19 mouse cellular contexts compared by ENCODE assay signal in genomic region chr19:37020531-37020930, GRCm38 (mm10).
DNase-seq lines count a peak whose midpoint lies in the region; ATAC-seq lines count a peak whose summit lies in the region.
"Had no signal": no experiment of that assay in that cellular context is flagged by ENCODE, and none has a peak within 500 bp of the region (broad histone marks: within the 10 kb centered on the region; RNA-seq: fewer than 3 reads in every experiment).

No protein-coding gene starts in this region.

- no peaks in the 10 kb centered on the region for H3K27me3 ChIP-seq in heart, embryonic 13.5 days (replicated peaks)
- H3K27me3 ChIP-seq in heart, embryonic 11.5 days (ENCODE audit: control insufficient read depth, insufficient read depth, low read length) = no peaks in the 10 kb centered on the region
- H3K27me3 ChIP-seq in neural tube, embryonic 13.5 days = no peaks in the 10 kb centered on the region
- no peaks in the 10 kb centered on the region for H3K27me3 ChIP-seq in neural tube, embryonic 14.5 days (ENCODE audit: control insufficient read depth, insufficient read depth, low read length)
- H3K27me3 ChIP-seq: embryonic facial prominence, embryonic 15.5 days; forebrain, embryonic 13.5 days; liver, embryonic 12.5 days; lung, embryonic 15.5 days had no signal

- H3K4me3 ChIP-seq in heart, embryonic 13.5 days = no peak overlapping the region
- no peak overlapping the region for H3K4me3 ChIP-seq in heart, embryonic 11.5 days (ENCODE audit: low read depth, low read length)
- H3K4me3 ChIP-seq in neural tube, embryonic 13.5 days = no peak overlapping the region
- no peak overlapping the region for H3K4me3 ChIP-seq in neural tube, embryonic 14.5 days (ENCODE audit: low read depth, low read length)
- H3K4me3 ChIP-seq: embryonic facial prominence, embryonic 15.5 days; forebrain, embryonic 13.5 days; left cerebral cortex, adult 2 months; liver, embryonic 12.5 days; lung, embryonic 15.5 days had no signal

- no peak overlapping the region for H3K4me2 ChIP-seq in heart, embryonic 13.5 days
- no peak overlapping the region for H3K4me2 ChIP-seq in heart, embryonic 11.5 days
- H3K4me2 ChIP-seq in neural tube, embryonic 13.5 days = no peak overlapping the region
- no peak overlapping the region for H3K4me2 ChIP-seq in neural tube, embryonic 14.5 days (ENCODE audit: low read depth, low read length)
- H3K4me2 ChIP-seq: embryonic facial prominence, embryonic 15.5 days; forebrain, embryonic 13.5 days; liver, embryonic 12.5 days; lung, embryonic 15.5 days had no signal

- H3K9me3 ChIP-seq in heart, embryonic 13.5 days = 0 out of 2 replicates have a peak, but pooled peaks cover 13% of the 10 kb centered on the region
- 0 out of 2 replicates have a peak, but pooled peaks cover 2% of the 10 kb centered on the region for H3K9me3 ChIP-seq in heart, embryonic 11.5 days (replicated peaks; ENCODE audit: control insufficient read depth, low read length)
- H3K9me3 ChIP-seq in neural tube, embryonic 13.5 days = peaks cover 6% of the 10 kb centered on the region; the same call in 1 of the 2 replicates
- H3K9me3 ChIP-seq in neural tube, embryonic 14.5 days (ENCODE audit: control insufficient read depth, low read length) = no peaks in the 10 kb centered on the region
- H3K9me3 ChIP-seq: embryonic facial prominence, embryonic 15.5 days; forebrain, embryonic 13.5 days; liver, embryonic 12.5 days; lung, embryonic 15.5 days had no signal

- WGBS in heart, embryonic 13.5 days = 50% methylated on average over 5 of the region's 5 CpGs
- 57% methylated on average over 5 of the region's 5 CpGs for WGBS in heart, embryonic 11.5 days (ENCODE audit: insufficient replicate concordance)
- WGBS in neural tube, embryonic 13.5 days = 61% methylated on average over 5 of the region's 5 CpGs
- WGBS in neural tube, embryonic 14.5 days = 46% methylated on average over 5 of the region's 5 CpGs

- no peak for ATAC-seq in heart, embryonic 13.5 days (ENCODE audit: extremely low read depth, insufficient number of reproducible peaks, low FRiP score, low TSS enrichment)
- no peak for ATAC-seq in heart, embryonic 11.5 days (replicated peaks; ENCODE audit: insufficient number of reproducible peaks, low FRiP score, low TSS enrichment)
- peak; percentile 12; the same call in 1 of the 2 replicates for ATAC-seq in neural tube, embryonic 13.5 days (ENCODE audit: low read depth)
- peak; percentile 23; the same call in 1 of the 2 replicates for ATAC-seq in neural tube, embryonic 14.5 days (ENCODE audit: low read depth)
- ATAC-seq: forebrain, embryonic 13.5 days; liver, embryonic 12.5 days had no signal

- DNase-seq in neural tube, embryonic 10.5 days (ENCODE audit: extremely low spot score, low spot score) = no peak
- no peak for DNase-seq in layer of hippocampus, adult 11-12 months (ENCODE audit: low spot score)
- no peak for DNase-seq in right cerebral cortex, postnatal 10 days (ENCODE audit: low spot score in 2 of 2)
- DNase-seq: adrenal gland, postnatal 36 days; cerebellum, adult 9-10 months; embryo, embryonic 11 days; kidney, adult 18-20 months; kidney, postnatal 14 days; thymus, adult 18-20 months had no signal

- peaks cover 30% of the 10 kb centered on the region for H3K4me1 ChIP-seq in heart, embryonic 13.5 days
- peaks cover 4% of the 10 kb centered on the region; the same call in 1 of the 2 replicates for H3K4me1 ChIP-seq in heart, embryonic 11.5 days (ENCODE audit: control insufficient read depth, insufficient read depth, low read length)
- peaks cover 11% of the 10 kb centered on the region; the same call in 1 of the 2 replicates for H3K4me1 ChIP-seq in neural tube, embryonic 13.5 days (replicated peaks)
- no peaks in the 10 kb centered on the region for H3K4me1 ChIP-seq in neural tube, embryonic 14.5 days (ENCODE audit: control insufficient read depth, insufficient read depth, low read length)

- H3K36me3 ChIP-seq in heart, embryonic 13.5 days = peaks cover 18% of the 10 kb centered on the region
- H3K36me3 ChIP-seq in heart, embryonic 11.5 days (ENCODE audit: control insufficient read depth, insufficient read depth, low read length) = no peaks in the 10 kb centered on the region
- H3K36me3 ChIP-seq in neural tube, embryonic 13.5 days = 0 out of 2 replicates have a peak, but pooled peaks cover 7% of the 10 kb centered on the region
- H3K36me3 ChIP-seq in neural tube, embryonic 14.5 days (ENCODE audit: control insufficient read depth, insufficient read depth, low read length) = no peaks in the 10 kb centered on the region
- H3K36me3 ChIP-seq: embryonic facial prominence, embryonic 15.5 days; liver, embryonic 12.5 days; lung, embryonic 15.5 days had no signal

- H3K27ac ChIP-seq in heart, embryonic 13.5 days (replicated peaks) = peak overlapping the region; percentile 62; the same call in 1 of the 2 replicates
- H3K27ac ChIP-seq in heart, embryonic 11.5 days (ENCODE audit: low read depth, low read length) = no peak overlapping the region
- H3K27ac ChIP-seq in neural tube, embryonic 13.5 days (replicated peaks) = peak overlapping the region; percentile 52
- no peak overlapping the region for H3K27ac ChIP-seq in neural tube, embryonic 14.5 days (ENCODE audit: low read depth, low read length)
- H3K27ac ChIP-seq: embryonic facial prominence, embryonic 15.5 days; forebrain, embryonic 13.5 days; left cerebral cortex, adult 2 months; liver, embryonic 12.5 days; lung, embryonic 15.5 days; macrophage had no signal

- no peak overlapping the region for H3K9ac ChIP-seq in heart, embryonic 13.5 days
- no peak overlapping the region for H3K9ac ChIP-seq in heart, embryonic 11.5 days (ENCODE audit: low read depth, low read length)
- no peak overlapping the region for H3K9ac ChIP-seq in neural tube, embryonic 13.5 days
- H3K9ac ChIP-seq in neural tube, embryonic 14.5 days (replicated peaks; ENCODE audit: low read depth, low read length) = no peak overlapping the region
- H3K9ac ChIP-seq: embryonic facial prominence, embryonic 15.5 days; forebrain, embryonic 13.5 days; liver, embryonic 12.5 days; lung, embryonic 15.5 days had no signal

Comparison
In these comparisons a context has a peak if more than half of its experiments do, and no peak if none do; other contexts are left out.
1. H3K27ac ChIP-seq: peak in heart, embryonic 13.5 days (single experiment) and neural tube, embryonic 13.5 days (single experiment); none in heart, embryonic 11.5 days (single experiment) and neural tube, embryonic 14.5 days (single experiment).
2. ATAC-seq: peak in neural tube, embryonic 13.5 days (single experiment) and neural tube, embryonic 14.5 days (single experiment); none in heart, embryonic 13.5 days (single experiment) and heart, embryonic 11.5 days (single experiment).